8 mouse cellular contexts compared by ENCODE assay signal in genomic region chr10:61382281-61382731, GRCm38 (mm10). TPM values are rescaled to one million over a fixed set of nuclear protein-coding genes. Genes with fewer than 3 reads are reported as not detected.
A peak's percentile ranks its signal among the peaks of the same experiment; 100 is the strongest.
DNase-seq lines count a peak whose midpoint lies in the region; ATAC-seq lines count a peak whose summit lies in the region.

No protein-coding gene starts in this region.

- no peak for DNase-seq in heart, embryonic 10.5 days (ENCODE audit: low spot score)
- DNase-seq in heart, adult 11 months, result no peak
- peak; percentile 13 for DNase-seq in NIH3T3 (ENCODE audit: low read depth)
- no peak for DNase-seq in ovary, adult 18-20 months (ENCODE audit: low spot score)
- DNase-seq in left cerebral cortex, adult 9 months (ENCODE audit: low spot score in 2 of 2), result no peak

- H3K4me3 ChIP-seq in heart, embryonic 10.5 days, result peak overlapping the region; percentile 81
- peak overlapping the region; percentile 73 for H3K4me3 ChIP-seq in heart, embryonic 15.5 days
- peak overlapping the region; percentile 59 for H3K4me3 ChIP-seq in liver, embryonic 16.5 days (ENCODE audit: low read depth, low read length)
- peak overlapping the region; percentile 58 for H3K4me3 ChIP-seq in stomach, embryonic 16.5 days (replicated peaks; ENCODE audit: low read length)

- no peak for ATAC-seq in heart, embryonic 15.5 days (replicated peaks; ENCODE audit: insufficient number of reproducible peaks, insufficient read depth, low FRiP score, low read depth)
- ATAC-seq in liver, embryonic 16.5 days (ENCODE audit: low read depth), result no peak
- no peak for ATAC-seq in stomach, embryonic 16.5 days (ENCODE audit: insufficient read depth, low FRiP score)

- WGBS in heart, embryonic 10.5 days, result 1% methylated on average over 8 of the region's 8 CpGs
- 4% methylated on average over 8 of the region's 8 CpGs for WGBS in heart, embryonic 15.5 days
- 1% methylated on average over 8 of the region's 8 CpGs for WGBS in liver, embryonic 16.5 days (ENCODE audit: insufficient replicate concordance)
- 5% methylated on average over 8 of the region's 8 CpGs for WGBS in stomach, embryonic 16.5 days

- peaks cover 5% of the 10 kb centered on the region; the same call in 1 of the 2 replicates for H3K36me3 ChIP-seq in heart, embryonic 10.5 days
- no peaks in the 10 kb centered on the region for H3K36me3 ChIP-seq in heart, embryonic 15.5 days
- no peaks in the 10 kb centered on the region for H3K36me3 ChIP-seq in liver, embryonic 16.5 days (ENCODE audit: control insufficient read depth, insufficient read depth)
- H3K36me3 ChIP-seq in stomach, embryonic 16.5 days (ENCODE audit: control insufficient read depth, insufficient read depth, low read length), result no peaks in the 10 kb centered on the region

- H3K9ac ChIP-seq in heart, embryonic 15.5 days, result peak overlapping the region; percentile 82
- H3K9ac ChIP-seq in liver, embryonic 16.5 days (ENCODE audit: low read depth, low read length), result no peak overlapping the region; the same call in 1 of the 2 replicates
- H3K9ac ChIP-seq in stomach, embryonic 16.5 days (ENCODE audit: low read length), result peak overlapping the region; percentile 83

- peak overlapping the region; percentile 90 for H3K27ac ChIP-seq in heart, embryonic 10.5 days
- H3K27ac ChIP-seq in heart, embryonic 15.5 days, result peak overlapping the region; percentile 92
- no peak overlapping the region for H3K27ac ChIP-seq in liver, embryonic 16.5 days (ENCODE audit: low read length)
- H3K27ac ChIP-seq in stomach, embryonic 16.5 days (ENCODE audit: low read length), result no peak overlapping the region

- no peaks in the 10 kb centered on the region for H3K9me3 ChIP-seq in heart, embryonic 10.5 days
- H3K9me3 ChIP-seq in heart, embryonic 15.5 days (replicated peaks), result no peaks in the 10 kb centered on the region
- no peaks in the 10 kb centered on the region for H3K9me3 ChIP-seq in liver, embryonic 16.5 days (replicated peaks; ENCODE audit: control insufficient read depth, low read length)
- H3K9me3 ChIP-seq in stomach, embryonic 16.5 days (replicated peaks; ENCODE audit: control insufficient read depth, low read length), result no peaks in the 10 kb centered on the region

- H3K4me1 ChIP-seq in heart, embryonic 10.5 days, result peaks cover 90% of the 10 kb centered on the region
- peaks cover 84% of the 10 kb centered on the region for H3K4me1 ChIP-seq in heart, embryonic 15.5 days (replicated peaks)
- peaks cover 13% of the 10 kb centered on the region for H3K4me1 ChIP-seq in liver, embryonic 16.5 days (ENCODE audit: control insufficient read depth, low read depth, low read length)
- H3K4me1 ChIP-seq in stomach, embryonic 16.5 days (ENCODE audit: control insufficient read depth, insufficient read depth, low read length), result peaks cover 26% of the 10 kb centered on the region

- H3K4me2 ChIP-seq in heart, embryonic 15.5 days, result peak overlapping the region; percentile 91
- H3K4me2 ChIP-seq in liver, embryonic 16.5 days (ENCODE audit: low read depth, low read length), result peak overlapping the region; percentile 70
- peak overlapping the region; percentile 80 for H3K4me2 ChIP-seq in stomach, embryonic 16.5 days (ENCODE audit: low read depth, low read length)

- H3K27me3 ChIP-seq in heart, embryonic 10.5 days (ENCODE audit: insufficient read depth, poor library complexity, severe bottlenecking), result 0 out of 2 replicates have a peak, but pooled peaks cover 6% of the 10 kb centered on the region
- no peaks in the 10 kb centered on the region for H3K27me3 ChIP-seq in heart, embryonic 15.5 days
- H3K27me3 ChIP-seq in liver, embryonic 16.5 days (ENCODE audit: control insufficient read depth, insufficient read depth, low read depth, low read length), result peaks cover 40% of the 10 kb centered on the region
- H3K27me3 ChIP-seq in stomach, embryonic 16.5 days (ENCODE audit: control insufficient read depth, insufficient read depth, low read length), result no peaks in the 10 kb centered on the region

RNA-seq across cellular contexts. Expression of gene Pald1, which starts 1.0 kb away (rescaled TPM):
- 34.2 and 40.8 TPM in 2 replicates for polyA plus RNA-seq in heart, embryonic 10.5 days (2016; fragmentation: Nextera tagmentation; extraction: Ambion mirVana)
- polyA plus RNA-seq in heart, embryonic 15.5 days (2015; fragmentation: Nextera tagmentation; extraction: Ambion mirVana), result 21.8 and 25.9 TPM in 2 replicates
- 6.3 and 6.5 TPM in 2 replicates for polyA plus RNA-seq in liver, embryonic 16.5 days (2015; fragmentation: Nextera tagmentation; extraction: Ambion mirVana)
- polyA plus RNA-seq in stomach, embryonic 16.5 days (2015; fragmentation: Nextera tagmentation; extraction: Ambion mirVana), result 17.0 and 18.1 TPM in 2 replicates

RNA-seq across cellular contexts. Expression of gene Nodal, which starts 35.5 kb away (rescaled TPM):
- 0.28 TPM in 1 of 2 replicates, not detected in the other for polyA plus RNA-seq in heart, embryonic 10.5 days (2016; fragmentation: Nextera tagmentation; extraction: Ambion mirVana)
- polyA plus RNA-seq in heart, embryonic 15.5 days (2015; fragmentation: Nextera tagmentation; extraction: Ambion mirVana), result 0.09 TPM in 2 replicates
- polyA plus RNA-seq in liver, embryonic 16.5 days (2015; fragmentation: Nextera tagmentation; extraction: Ambion mirVana), result 0.46 and 0.88 TPM in 2 replicates
- polyA plus RNA-seq in stomach, embryonic 16.5 days (2015; fragmentation: Nextera tagmentation; extraction: Ambion mirVana), result 0.21 and 0.31 TPM in 2 replicates

Comparison
In these comparisons a context has a peak if more than half of its experiments do, and no peak if none do; other contexts are left out.
1. H3K27ac ChIP-seq: peak in heart, embryonic 10.5 days (single experiment) and heart, embryonic 15.5 days (single experiment); none in liver, embryonic 16.5 days (single experiment) and stomach, embryonic 16.5 days (single experiment).
2. Peak in every context shown above with its lines, with median percentiles within 50 percentile points of each other: H3K4me3 ChIP-seq and H3K4me2 ChIP-seq.